Mouse (Mus musculus) embryonic fibroblast, embryonic 13.5 days (primary cell): ENCODE measurements around the gene Gm42417.

Experiments used
- CTCF ChIP-seq: IDR thresholded peaks from 2 replicates; pipeline ENCODE4 v1.5.1; 2011; ENCODE audit warnings: mild to moderate bottlenecking, control low read depth, low read length, moderate library complexity, borderline replicate concordance; ENCODE audit not compliant: insufficient read depth
- POLR2A ChIP-seq: IDR thresholded peaks from 2 replicates; pipeline ENCODE4 v1.6.1; 2011; ENCODE audit warnings: low read depth, mild to moderate bottlenecking, control low read depth, low read length, moderate library complexity

DNA sequence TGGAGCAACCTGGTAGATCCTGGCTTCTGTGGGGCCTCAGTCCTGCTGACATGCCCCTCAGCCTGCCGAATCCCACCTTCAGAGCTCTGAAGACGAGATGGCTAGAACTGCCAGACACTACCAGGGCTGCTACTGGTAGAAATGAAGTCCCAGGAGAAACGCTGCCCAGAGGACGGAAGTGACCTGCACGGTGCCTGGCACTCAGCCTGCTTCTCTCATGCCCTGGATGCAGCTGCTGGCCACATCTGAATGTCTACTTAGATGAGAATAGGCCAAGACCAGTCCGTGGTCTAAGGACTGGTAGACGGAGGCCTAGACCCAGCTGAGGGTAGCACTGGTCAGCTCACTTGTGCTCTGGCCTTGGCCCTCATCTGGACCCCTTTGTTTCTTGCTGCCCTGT lies 8.3 kb downstream of the Gm42417 start:
- TF ChIP-seq POLR2A (no peak), CTCF (no peak)
